Mouse (Mus musculus) adrenal gland (tissue): ENCODE measurements around the gene Ddr1.
"Not testable (repeated sequence)": the region's sequence is repeated elsewhere in the genome, so short reads cannot be mapped to it uniquely, and the experiment has no call there.

ENCODE experiments used
- intact Hi-C: fragments of 180-260 bp; cut with DNase I; formaldehyde crosslinking; loops from one replicate; pipeline ENCODE4 v1.15.1; 2025
- long read RNA-seq, 2 experiments: library from polyadenylated mRNA; unstranded; transcript quantifications; one replicate each; pipeline ENCODE4 v2.0.0; 2020; ENCODE audit warnings: borderline replicate concordance in 1 of 2; ENCODE audit not compliant: insufficient replicate concordance in 1 of 2

Gene Ddr1
- long read RNA-seq, experiment 1, partial matches to known transcripts = 5 of 6 reads
- long read RNA-seq, experiment 1, other reads (novel, unspliced or antisense) = 1 of 6 reads
- long read RNA-seq, experiment 2, partial matches to known transcripts = 5 of 7 reads
- long read RNA-seq, experiment 2, other reads (novel, unspliced or antisense) = 2 of 7 reads

DNA sequence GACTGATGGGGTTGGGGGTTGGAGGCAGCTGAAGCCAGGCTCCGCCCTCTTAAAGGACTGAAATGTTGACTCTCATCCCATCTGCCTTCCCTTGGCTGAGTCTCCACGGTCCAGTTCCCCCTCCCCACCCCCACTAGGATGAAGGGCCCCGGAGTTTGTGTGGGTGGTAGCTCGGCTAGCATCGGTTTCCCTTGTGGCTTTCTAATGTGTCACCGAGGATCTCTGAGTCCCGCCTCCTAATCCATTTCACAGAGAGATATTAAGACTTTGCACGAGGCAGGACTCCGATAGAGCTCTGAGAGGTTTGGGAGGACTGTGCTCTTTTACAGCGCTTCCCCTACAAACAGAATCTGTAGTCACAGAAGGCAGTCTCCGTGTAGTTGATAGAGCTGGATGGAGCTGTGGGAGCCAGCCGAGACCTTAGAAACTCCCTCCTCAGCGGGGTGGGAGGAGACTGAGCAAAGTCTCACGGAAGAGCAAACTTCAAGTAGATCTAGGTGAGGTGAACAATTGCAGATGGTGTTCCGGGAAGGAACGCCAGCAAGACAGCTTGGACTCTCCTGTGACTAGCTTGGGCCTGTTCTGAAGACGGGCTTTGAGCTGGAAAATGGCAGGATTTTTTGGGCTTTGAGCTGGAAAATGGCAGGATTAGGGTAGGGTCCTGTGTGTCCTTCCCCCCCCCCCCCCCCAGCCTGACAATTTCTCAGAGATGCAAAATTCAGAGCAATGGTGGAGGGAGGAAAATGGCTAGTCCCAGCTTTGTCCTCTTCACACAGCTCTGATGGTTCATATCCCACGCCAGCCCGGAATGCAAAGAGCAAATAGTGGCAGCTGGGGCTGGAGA is at the start of gene Ddr1:
Gene Ddr1 (minus strand): TSS at position 1 of the 844 bp plus-strand sequence.
- intact Hi-C loops = no loop called here

- intact Hi-C loops = no loop called here
Observed at GRCm38 (mm10) chr17:35753668-35754067, 49.2 kb upstream of the Ddr1 start.

- intact Hi-C loops = no loop called here
Observed at GRCm38 (mm10) chr17:35752221-35752811, 47.9 kb upstream of the Ddr1 start.

DNA sequence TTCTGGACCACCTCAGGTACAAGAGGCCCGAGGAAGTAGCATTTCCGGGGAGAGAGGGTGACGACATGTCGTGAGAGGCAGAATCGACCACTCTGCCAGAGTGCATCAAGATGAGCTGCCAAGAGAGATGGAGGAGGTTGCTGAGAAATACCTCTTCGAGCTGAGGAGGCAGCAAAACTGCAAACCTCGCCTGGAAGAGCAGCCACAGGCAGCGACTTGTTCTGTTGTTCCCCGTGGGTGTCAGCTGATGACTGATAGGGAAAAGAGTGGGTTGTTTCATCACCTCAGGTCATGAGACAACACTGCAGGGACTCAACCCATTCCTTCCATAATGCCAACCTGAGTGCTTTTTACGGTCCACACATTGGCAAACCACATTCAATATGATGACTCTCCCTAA is 45.3 kb upstream of the Ddr1 start:
- intact Hi-C loops = no loop called here

GRCm38 (mm10) chr17:35744361-35744760 is 39.9 kb upstream of the Ddr1 start:
- intact Hi-C loops = loop anchor here (5.0 kb wide), 1 partner anchor 83 kb away; no protein-coding TSS in a partner anchor

DNA sequence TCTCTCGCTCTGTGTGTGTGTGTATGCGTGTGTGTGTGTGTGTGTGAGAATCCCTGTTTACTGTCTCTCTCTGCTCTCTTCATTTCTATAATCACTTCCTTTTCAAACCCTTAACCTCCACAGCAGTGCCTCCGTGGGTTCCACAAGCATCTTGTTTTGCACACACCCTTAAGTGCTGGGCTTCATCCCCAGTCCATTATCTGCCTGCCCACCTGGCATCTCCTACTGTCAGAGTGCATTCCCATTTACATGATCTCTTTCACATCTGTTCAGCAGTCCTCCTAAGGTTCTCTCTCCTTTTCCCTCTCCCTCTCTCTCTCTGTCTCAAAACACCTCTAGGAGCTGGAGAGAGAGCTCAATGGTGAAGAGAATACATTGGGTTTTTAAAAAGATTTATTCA is 38.5 kb upstream of the Ddr1 start:
- intact Hi-C loops = loop anchor here (5.0 kb wide), 1 partner anchor 84 kb away; no protein-coding TSS in a partner anchor

DNA sequence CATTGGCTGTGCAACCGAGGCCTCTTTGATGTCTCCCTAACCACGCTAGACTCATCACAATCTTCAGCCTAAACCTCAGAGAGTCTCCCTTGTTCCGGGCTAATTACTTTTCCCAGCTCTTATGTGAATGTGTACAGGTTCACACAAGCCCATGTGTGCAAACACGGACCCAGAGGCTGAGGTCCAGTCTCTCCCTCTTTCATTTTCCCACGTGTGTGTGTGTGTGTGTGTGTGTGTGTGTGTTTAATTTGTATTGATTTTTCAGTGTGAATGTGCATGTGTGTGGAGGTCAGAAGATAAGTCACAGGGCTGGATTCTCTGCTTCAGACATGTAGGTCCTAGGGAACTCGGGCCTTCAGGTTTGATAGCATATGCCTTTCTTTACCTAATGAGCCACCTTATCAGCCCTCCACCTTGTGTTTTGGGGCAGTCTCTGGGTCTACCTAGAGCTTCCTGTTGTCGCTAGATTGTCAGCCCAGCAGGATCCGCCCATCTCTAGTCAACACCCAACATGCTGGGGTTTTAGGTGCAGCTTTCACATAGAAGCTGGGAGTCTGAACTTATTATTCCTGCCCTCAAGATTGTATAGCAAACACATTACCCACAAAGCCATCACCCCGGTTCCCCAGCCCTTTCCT is 37.3 kb upstream of the Ddr1 start:
- intact Hi-C loops = loop anchor here (5.0 kb wide), 1 partner anchor 86 kb away; no protein-coding TSS in a partner anchor

GRCm38 (mm10) chr17:35740276-35740880 is 36.0 kb upstream of the Ddr1 start:
- intact Hi-C loops = loop anchor here (5.0 kb wide), 1 partner anchor 87 kb away; no protein-coding TSS in a partner anchor

GRCm38 (mm10) chr17:35739675-35740074 is 35.3 kb upstream of the Ddr1 start:
- intact Hi-C loops = loop anchor here (5.0 kb wide), 3 partner anchors 88 to 147 kb away; no protein-coding TSS in a partner anchor

DNA sequence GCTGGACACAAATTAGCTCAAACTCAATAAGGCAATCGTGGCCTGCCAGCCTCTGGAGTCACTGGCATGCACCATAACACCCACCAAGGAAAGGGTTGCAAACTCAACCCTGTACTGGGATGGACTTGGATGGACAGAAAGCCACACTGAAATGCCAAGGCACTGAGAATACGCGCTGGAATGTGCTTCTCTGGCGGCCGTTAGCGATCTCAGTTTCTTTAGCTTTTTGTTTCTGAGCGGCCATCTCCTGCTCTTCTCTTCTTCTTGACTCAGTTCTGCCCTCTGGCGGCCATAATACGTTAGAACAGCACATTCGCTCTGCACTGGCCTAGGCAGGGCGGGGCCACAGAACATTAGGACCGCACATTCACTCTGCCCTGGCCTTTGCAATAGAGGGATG is 33.3 kb upstream of the Ddr1 start:
- intact Hi-C loops = loop anchor here (5.0 kb wide), 2 partner anchors 135 to 145 kb away; no protein-coding TSS in a partner anchor

DNA sequence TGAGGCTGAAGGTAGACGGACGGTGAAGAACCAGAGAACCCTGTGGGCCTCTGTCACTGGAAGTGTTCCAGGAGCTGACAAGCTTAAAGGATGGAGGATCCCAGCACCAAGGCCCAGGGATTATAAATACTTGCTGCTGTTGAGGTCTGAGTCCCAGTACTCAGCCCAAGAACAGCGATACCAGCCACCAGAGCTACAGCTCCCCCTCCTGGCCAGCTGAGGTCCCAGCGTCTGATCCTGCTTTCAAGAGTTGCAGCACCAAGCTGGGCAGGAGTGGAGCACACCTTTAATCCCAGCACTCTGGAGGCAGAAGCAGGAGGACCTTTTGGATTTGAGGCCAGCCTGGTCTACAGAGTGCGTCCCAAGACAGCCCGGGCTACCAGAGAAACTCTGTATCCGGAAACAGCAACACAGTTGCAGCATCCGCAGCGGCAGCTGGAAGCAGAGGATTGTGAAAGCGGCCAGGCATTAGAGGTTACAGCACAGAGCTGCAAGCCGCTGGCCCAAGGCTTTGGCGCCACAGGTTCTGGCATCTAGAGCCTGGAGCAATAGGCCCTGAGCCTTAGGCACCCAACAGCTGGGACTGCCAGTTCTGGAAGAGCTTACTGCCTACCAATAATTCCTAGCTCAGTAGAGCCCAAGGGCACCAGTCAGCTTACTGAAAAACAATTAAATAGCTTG is 32.0 kb upstream of the Ddr1 start:
- intact Hi-C loops = loop anchor here (5.0 kb wide), 2 partner anchors 136 to 144 kb away; no protein-coding TSS in a partner anchor

- intact Hi-C loops = no loop called here
Observed at GRCm38 (mm10) chr17:35734478-35734877, 30.1 kb upstream of the Ddr1 start.

DNA sequence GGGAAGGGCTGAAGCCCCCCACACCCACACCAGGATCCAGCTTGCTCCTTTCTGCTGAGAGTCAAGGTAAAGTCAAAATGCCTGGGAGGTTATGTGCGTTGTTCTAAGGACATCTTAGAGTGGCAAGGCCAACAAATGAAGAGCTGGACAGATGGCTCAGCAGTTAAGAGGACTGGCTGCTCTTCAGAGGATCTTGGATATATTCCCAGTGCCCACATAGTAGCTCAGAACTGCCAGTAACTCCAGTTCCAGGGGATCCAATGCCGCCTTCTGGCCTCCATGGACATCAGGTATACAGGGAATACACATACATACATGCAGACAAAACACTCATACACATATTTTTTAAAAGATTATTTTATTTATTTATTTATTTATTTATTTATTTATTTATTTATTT is 29.0 kb upstream of the Ddr1 start:
- intact Hi-C loops = no loop called here

DNA sequence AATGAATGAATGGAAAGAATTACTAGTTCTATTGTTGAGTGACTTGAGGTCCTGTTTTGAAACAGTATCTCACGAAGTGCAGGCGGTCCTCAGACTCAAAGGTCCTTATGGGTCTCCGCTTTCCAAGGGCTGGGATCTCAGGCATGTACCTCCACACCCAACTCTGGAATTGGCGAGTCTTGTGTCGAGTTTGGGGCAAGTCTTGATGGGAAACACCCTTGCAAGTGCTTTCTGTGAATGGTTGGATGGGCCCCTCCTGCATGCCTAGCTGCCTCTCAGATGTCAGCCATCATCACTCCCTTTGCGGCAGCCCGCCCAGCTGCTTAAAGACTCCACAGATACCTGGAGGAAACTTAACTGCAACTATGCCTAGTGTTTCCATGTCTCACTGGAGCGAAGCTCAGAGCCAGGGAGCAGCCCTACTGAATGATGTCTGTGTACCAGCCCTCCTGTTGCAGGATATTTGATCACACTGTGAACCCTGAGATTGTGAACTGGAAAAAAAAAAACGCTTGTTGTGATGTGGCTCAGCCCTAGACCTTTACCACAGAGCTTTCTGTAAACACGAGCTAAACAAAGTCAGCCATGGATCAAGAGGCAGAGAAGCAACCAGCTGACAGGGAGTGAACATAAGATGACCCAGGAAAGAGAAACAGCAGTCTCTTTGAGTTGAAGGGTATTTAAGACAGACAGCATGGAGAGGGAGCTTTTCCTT is 27.2 kb upstream of the Ddr1 start:
- intact Hi-C loops = no loop called here

GRCm38 (mm10) chr17:35730112-35730511 is 25.7 kb upstream of the Ddr1 start:
- intact Hi-C loops = not testable (repeated sequence)

DNA sequence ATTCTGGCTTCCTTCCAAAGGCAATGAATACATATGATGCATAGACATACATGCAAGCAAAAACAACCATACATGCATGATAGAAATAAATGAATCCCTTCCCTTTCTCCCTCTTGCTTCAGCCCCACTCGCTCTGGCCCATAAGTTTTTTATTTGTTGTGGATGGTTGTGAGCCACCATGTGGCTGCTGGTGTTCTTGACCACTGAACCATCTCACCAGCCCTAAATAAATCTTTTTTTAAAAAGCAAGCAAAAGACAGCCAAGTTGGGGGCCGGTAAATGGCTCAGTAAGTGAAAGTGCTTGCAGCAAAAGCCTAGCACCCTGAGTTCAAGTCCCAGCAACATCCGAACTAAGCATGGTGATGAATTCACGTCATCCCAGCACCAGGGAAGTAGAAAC is 24.4 kb upstream of the Ddr1 start:
- intact Hi-C loops = no loop called here

GRCm38 (mm10) chr17:35727471-35728205 is 23.2 kb upstream of the Ddr1 start:
- intact Hi-C loops = no loop called here

- intact Hi-C loops = no loop called here
Observed at GRCm38 (mm10) chr17:35727028-35727427, 22.6 kb upstream of the Ddr1 start.
